Mouse (Mus musculus): ENCODE results near the gene Dusp27. TPM values are rescaled to one million over a fixed set of nuclear protein-coding genes. Genes with fewer than 3 reads are reported as not detected.

Dusp27 gene
- 0.26 and 0.69 TPM in 2 replicates for polyA plus RNA-seq (2015; fragmentation: Nextera tagmentation; extraction: Ambion mirVana)

DNA sequence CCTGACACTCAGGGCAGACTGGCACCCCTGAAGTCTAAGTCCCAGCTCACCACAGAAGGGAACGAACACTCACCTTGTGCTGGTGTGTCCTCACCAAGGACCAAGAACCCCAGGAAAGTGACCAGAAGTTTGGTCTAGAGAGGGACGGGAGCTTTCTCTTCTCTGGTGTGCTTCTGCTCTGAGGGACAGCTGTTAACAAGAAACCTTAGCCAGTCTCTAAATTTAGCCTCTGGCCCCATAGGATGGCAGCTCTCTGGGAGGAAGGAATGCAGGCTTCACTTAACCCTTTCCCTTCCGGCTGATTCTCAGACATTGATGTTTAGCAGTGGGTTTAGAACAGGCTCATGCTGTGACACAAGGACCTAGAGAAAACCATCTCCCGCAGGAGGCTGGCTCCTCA lies at the start of gene Dusp27:
Gene Dusp27, minus strand, starts transcription at position 204 of the 400 bp plus-strand sequence.
- H3K4me1 ChIP-seq (ENCODE audit: insufficient read depth, low read length), result peaks cover 21% of the 10 kb centered on the region
- H3K9ac ChIP-seq (replicated peaks; ENCODE audit: low read length), result no peak within 1 kb of the TSS
- ATAC-seq (ENCODE audit: low FRiP score, low TSS enrichment), result no peak
- no peaks in the 10 kb centered on the region for H3K36me3 ChIP-seq (ENCODE audit: insufficient read depth, low read length)
- WGBS, result 40% methylated on average over 4 of the region's 4 CpGs
- no peaks in the 10 kb centered on the region for H3K27me3 ChIP-seq (ENCODE audit: insufficient read depth, low read length)
- H3K4me3 ChIP-seq (ENCODE audit: low read length), result no peak within 1 kb of the TSS
- no peaks in the 10 kb centered on the region for H3K9me3 ChIP-seq (ENCODE audit: low read length)
- H3K27ac ChIP-seq (ENCODE audit: low read length), result no peak within 1 kb of the TSS
- no peak within 1 kb of the TSS for H3K4me2 ChIP-seq (replicated peaks; ENCODE audit: low read depth, low read length)

DNA sequence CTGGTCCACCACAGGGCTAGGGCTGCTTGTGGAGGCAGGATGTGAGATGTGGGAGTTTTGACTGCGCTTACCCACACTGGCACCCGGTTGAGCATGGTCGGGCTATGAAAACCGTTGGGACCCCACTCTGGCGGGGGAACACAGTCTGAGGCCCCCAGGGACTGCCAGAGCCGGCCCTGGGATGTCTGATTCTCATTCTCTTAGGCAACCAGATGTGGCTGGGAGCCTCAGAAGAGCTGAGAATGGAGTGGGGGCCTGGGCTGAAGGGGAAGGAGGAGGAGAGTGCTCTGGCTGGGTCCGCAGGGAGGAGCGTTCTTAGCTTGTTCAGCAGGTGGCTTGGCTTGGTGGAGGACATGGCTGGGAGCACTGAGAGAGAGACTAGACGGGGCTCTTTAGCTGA lies 45.9 kb upstream of the Dusp27 start:
- no peaks in the 10 kb centered on the region for H3K4me1 ChIP-seq (ENCODE audit: insufficient read depth, low read length)
- no peak overlapping the region for H3K27ac ChIP-seq (ENCODE audit: low read length)
- H3K4me2 ChIP-seq (replicated peaks; ENCODE audit: low read depth, low read length), result no peak overlapping the region
- no peak overlapping the region for H3K4me3 ChIP-seq (ENCODE audit: low read length)
- 75% methylated on average over 9 of the region's 9 CpGs for whole genome bisulfite sequencing
- no peak for ATAC-seq (ENCODE audit: low FRiP score, low TSS enrichment)
- no peaks in the 10 kb centered on the region for H3K36me3 ChIP-seq (ENCODE audit: insufficient read depth, low read length)
- H3K27me3 ChIP-seq (ENCODE audit: insufficient read depth, low read length), result no peaks in the 10 kb centered on the region
- H3K9me3 ChIP-seq (ENCODE audit: low read length), result no peaks in the 10 kb centered on the region
- no peak overlapping the region for H3K9ac ChIP-seq (replicated peaks; ENCODE audit: low read length)

DNA sequence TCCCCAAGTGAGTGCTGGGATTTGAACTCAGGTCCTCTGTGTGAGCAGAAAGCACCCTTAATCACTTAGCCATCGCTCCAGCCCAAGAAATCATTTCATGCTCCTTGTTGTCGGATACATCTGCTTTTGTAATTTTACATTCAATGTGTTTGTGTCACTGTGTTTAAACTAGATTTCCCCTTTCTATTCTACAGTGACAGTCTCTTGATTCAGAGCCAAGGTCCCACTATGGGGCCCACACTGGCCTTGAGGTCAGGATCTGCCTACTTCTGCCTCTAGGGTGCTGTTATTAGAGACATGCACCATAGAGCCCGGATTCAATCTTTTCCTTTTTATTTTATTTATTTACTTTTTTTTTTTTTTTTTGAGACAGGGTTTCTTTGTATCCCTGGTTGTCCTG lies 45.3 kb upstream of the Dusp27 start:
- Histone ChIP-seq H3K9me3 (ENCODE audit: low read length) (no peaks in the 10 kb centered on the region), H3K27ac (ENCODE audit: low read length) (no peak overlapping the region), H3K36me3 (ENCODE audit: insufficient read depth, low read length) (no peaks in the 10 kb centered on the region), H3K4me1 (ENCODE audit: insufficient read depth, low read length) (no peaks in the 10 kb centered on the region), H3K9ac (replicated peaks; ENCODE audit: low read length) (no peak overlapping the region), H3K27me3 (ENCODE audit: insufficient read depth, low read length) (no peaks in the 10 kb centered on the region), H3K4me2 (replicated peaks; ENCODE audit: low read depth, low read length) (no peak overlapping the region), H3K4me3 (ENCODE audit: low read length) (no peak overlapping the region)
- ATAC-seq (ENCODE audit: low FRiP score, low TSS enrichment), result no peak
- WGBS, result 69% methylated on average over 3 of the region's 3 CpGs

DNA sequence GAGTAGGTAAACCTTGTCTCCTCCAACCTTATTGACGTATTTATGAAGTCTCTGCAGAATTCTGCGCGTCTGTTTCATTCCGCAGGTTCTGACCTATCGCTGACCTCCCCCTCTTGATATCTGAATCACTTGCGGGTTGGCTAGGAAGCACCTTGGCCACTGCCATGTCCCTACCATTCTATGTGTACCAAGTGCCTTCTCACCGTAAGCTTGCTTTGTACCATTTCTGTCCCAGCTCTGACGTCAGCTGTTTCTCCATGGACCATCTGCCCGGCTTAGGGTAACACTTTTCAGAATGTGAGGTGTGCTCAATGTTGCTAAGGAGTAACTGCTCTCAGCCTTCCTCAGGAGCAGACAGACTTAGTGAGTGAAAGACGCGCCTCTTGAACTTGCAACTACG lies 43.1 kb upstream of the Dusp27 start:
- H3K27me3 ChIP-seq (ENCODE audit: insufficient read depth, low read length), result no peaks in the 10 kb centered on the region
- H3K4me1 ChIP-seq (ENCODE audit: insufficient read depth, low read length), result no peaks in the 10 kb centered on the region
- H3K4me3 ChIP-seq (ENCODE audit: low read length), result no peak overlapping the region
- WGBS, result 90% methylated on average over 12 of the region's 12 CpGs
- no peak overlapping the region for H3K4me2 ChIP-seq (replicated peaks; ENCODE audit: low read depth, low read length)
- no peak overlapping the region for H3K9ac ChIP-seq (replicated peaks; ENCODE audit: low read length)
- no peak for ATAC-seq (ENCODE audit: low FRiP score, low TSS enrichment)
- no peaks in the 10 kb centered on the region for H3K9me3 ChIP-seq (ENCODE audit: low read length)
- no peaks in the 10 kb centered on the region for H3K36me3 ChIP-seq (ENCODE audit: insufficient read depth, low read length)
- no peak overlapping the region for H3K27ac ChIP-seq (ENCODE audit: low read length)

DNA sequence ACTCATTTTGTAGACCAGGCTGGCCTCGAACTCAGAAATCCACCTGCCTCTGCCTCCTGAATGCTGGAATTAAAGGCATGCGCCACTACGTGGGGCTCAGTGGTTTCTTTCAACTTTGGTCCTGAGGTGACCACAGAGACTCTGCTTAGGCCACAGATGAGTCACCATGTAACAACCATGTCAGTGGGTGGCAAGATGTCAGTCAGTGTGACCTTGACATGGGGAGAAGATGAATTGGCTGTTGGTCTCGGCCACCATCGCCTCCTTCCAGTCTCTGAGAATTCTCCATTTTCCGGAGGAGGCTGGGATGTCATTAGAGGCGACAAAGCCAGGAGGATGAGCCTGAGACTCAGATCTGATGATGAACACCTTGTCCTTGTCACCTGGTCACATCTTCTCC lies 42.0 kb upstream of the Dusp27 start:
- H3K36me3 ChIP-seq (ENCODE audit: insufficient read depth, low read length), result no peaks in the 10 kb centered on the region
- H3K9me3 ChIP-seq (ENCODE audit: low read length), result no peaks in the 10 kb centered on the region
- no peak overlapping the region for H3K4me2 ChIP-seq (replicated peaks; ENCODE audit: low read depth, low read length)
- no peak overlapping the region for H3K27ac ChIP-seq (ENCODE audit: low read length)
- no peaks in the 10 kb centered on the region for H3K4me1 ChIP-seq (ENCODE audit: insufficient read depth, low read length)
- no peak for ATAC-seq (ENCODE audit: low FRiP score, low TSS enrichment)
- 79% methylated on average over 7 of the region's 7 CpGs for WGBS
- H3K27me3 ChIP-seq (ENCODE audit: insufficient read depth, low read length), result no peaks in the 10 kb centered on the region
- no peak overlapping the region for H3K4me3 ChIP-seq (ENCODE audit: low read length)
- H3K9ac ChIP-seq (replicated peaks; ENCODE audit: low read length), result no peak overlapping the region

DNA sequence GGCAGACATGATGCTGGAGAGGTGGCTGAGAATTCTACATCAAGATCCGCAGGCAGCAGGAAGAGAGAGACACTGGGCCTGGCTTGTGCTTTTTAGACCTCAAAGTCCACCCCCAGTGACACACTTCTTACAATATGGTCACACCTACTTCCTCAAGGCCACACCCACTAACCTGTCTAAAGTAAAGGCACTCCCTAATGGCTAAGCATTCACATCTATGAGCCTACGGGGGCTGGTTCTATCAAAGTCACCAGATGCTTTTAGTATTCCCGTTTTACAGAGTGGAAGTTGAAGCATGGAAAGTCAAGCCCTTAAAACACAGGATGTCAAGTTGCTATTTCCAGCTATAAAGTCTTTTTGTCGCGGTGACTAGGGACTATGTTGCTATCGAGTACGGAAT lies 40.3 kb upstream of the Dusp27 start:
- no peaks in the 10 kb centered on the region for H3K4me1 ChIP-seq (ENCODE audit: insufficient read depth, low read length)
- ATAC-seq (ENCODE audit: low FRiP score, low TSS enrichment), result no peak
- no peaks in the 10 kb centered on the region for H3K9me3 ChIP-seq (ENCODE audit: low read length)
- no peak overlapping the region for H3K27ac ChIP-seq (ENCODE audit: low read length)
- H3K9ac ChIP-seq (replicated peaks; ENCODE audit: low read length), result no peak overlapping the region
- H3K27me3 ChIP-seq (ENCODE audit: insufficient read depth, low read length), result no peaks in the 10 kb centered on the region
- no peak overlapping the region for H3K4me2 ChIP-seq (replicated peaks; ENCODE audit: low read depth, low read length)
- 89% methylated on average over 7 of the region's 7 CpGs for WGBS
- no peak overlapping the region for H3K4me3 ChIP-seq (ENCODE audit: low read length)
- H3K36me3 ChIP-seq (ENCODE audit: insufficient read depth, low read length), result no peaks in the 10 kb centered on the region

DNA sequence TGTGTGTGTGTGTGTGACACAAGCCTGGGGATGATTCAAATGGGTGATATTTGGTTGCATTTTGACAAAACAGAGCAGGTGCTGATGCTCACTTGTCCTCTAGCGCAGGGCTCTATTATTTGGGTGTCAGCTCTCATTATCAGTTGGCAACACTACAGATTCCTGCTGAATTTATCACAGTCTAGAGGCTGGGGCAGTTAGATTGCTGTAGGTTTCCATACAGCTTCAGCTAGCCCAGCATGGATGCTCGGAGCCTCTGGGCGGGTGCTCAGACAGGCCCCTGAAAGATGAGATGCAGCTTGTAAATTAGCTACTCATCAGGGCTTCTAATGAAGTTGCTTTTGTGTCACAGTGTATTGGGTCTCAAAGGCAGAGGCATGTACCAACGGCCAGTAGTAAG lies 39.7 kb upstream of the Dusp27 start:
- Histone ChIP-seq H3K27ac (ENCODE audit: low read length) (no peak overlapping the region), H3K9ac (replicated peaks; ENCODE audit: low read length) (no peak overlapping the region), H3K27me3 (ENCODE audit: insufficient read depth, low read length) (no peaks in the 10 kb centered on the region), H3K4me2 (replicated peaks; ENCODE audit: low read depth, low read length) (no peak overlapping the region), H3K9me3 (ENCODE audit: low read length) (no peaks in the 10 kb centered on the region), H3K4me1 (ENCODE audit: insufficient read depth, low read length) (no peaks in the 10 kb centered on the region), H3K4me3 (ENCODE audit: low read length) (no peak overlapping the region), H3K36me3 (ENCODE audit: insufficient read depth, low read length) (no peaks in the 10 kb centered on the region)
- ATAC-seq (ENCODE audit: low FRiP score, low TSS enrichment), result no peak
- WGBS, result 73% methylated on average over 4 of the region's 4 CpGs

DNA sequence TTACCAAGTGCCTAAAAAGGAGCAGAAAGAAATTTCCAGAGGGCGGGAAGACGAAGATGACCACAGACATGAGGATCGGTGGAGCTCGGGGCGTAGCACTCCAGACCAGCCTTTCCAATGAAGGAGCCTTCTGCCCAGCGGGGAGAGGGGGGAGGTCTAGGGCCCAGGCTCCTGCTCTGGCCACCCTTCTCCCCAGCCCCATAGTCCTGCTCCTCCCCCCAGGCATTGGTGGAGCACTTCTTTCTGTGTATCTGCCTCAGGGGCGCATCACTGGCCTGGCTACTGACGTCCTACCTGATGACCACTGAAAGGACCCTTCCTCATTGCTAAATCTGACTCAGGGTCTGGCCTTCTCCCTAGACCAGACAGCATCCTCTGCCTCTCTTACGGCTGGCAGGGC lies 37.4 kb upstream of the Dusp27 start:
- no peak overlapping the region for H3K4me3 ChIP-seq (ENCODE audit: low read length)
- H3K9ac ChIP-seq (replicated peaks; ENCODE audit: low read length), result no peak overlapping the region
- H3K27me3 ChIP-seq (ENCODE audit: insufficient read depth, low read length), result peaks cover 4% of the 10 kb centered on the region
- H3K4me2 ChIP-seq (replicated peaks; ENCODE audit: low read depth, low read length), result no peak overlapping the region
- WGBS, result 91% methylated on average over 9 of the region's 9 CpGs
- H3K4me1 ChIP-seq (ENCODE audit: insufficient read depth, low read length), result no peaks in the 10 kb centered on the region
- H3K27ac ChIP-seq (ENCODE audit: low read length), result no peak overlapping the region
- H3K36me3 ChIP-seq (ENCODE audit: insufficient read depth, low read length), result no peaks in the 10 kb centered on the region
- ATAC-seq (ENCODE audit: low FRiP score, low TSS enrichment), result no peak
- no peaks in the 10 kb centered on the region for H3K9me3 ChIP-seq (ENCODE audit: low read length)

DNA sequence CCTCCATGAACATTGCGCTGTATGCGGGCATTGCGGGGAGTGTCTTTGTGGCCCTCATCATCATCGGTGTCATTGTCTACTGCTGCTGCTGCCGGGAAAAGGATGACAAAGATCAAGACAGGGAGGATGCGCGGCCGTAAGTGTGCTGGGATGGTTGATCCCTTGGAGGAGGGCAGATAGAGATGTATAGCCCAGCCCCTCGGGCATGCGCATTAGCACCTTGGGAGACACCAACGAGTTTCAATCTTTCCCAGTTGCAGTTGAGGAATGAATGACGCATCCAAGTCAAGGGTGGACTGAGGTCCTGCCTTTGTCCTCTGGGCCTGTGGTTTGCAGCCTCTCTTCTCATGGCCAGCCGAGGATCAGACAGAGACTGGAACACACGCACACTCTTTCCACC lies 36.9 kb upstream of the Dusp27 start:
- Histone ChIP-seq H3K36me3 (ENCODE audit: insufficient read depth, low read length) (no peaks in the 10 kb centered on the region), H3K4me1 (ENCODE audit: insufficient read depth, low read length) (no peaks in the 10 kb centered on the region), H3K27me3 (ENCODE audit: insufficient read depth, low read length) (peaks cover 9% of the 10 kb centered on the region), H3K9me3 (ENCODE audit: low read length) (no peaks in the 10 kb centered on the region), H3K4me2 (replicated peaks; ENCODE audit: low read depth, low read length) (no peak overlapping the region), H3K9ac (replicated peaks; ENCODE audit: low read length) (no peak overlapping the region), H3K4me3 (ENCODE audit: low read length) (no peak overlapping the region), H3K27ac (ENCODE audit: low read length) (no peak overlapping the region)
- WGBS, result 84% methylated on average over 14 of the region's 14 CpGs
- no peak for ATAC-seq (ENCODE audit: low FRiP score, low TSS enrichment)

DNA sequence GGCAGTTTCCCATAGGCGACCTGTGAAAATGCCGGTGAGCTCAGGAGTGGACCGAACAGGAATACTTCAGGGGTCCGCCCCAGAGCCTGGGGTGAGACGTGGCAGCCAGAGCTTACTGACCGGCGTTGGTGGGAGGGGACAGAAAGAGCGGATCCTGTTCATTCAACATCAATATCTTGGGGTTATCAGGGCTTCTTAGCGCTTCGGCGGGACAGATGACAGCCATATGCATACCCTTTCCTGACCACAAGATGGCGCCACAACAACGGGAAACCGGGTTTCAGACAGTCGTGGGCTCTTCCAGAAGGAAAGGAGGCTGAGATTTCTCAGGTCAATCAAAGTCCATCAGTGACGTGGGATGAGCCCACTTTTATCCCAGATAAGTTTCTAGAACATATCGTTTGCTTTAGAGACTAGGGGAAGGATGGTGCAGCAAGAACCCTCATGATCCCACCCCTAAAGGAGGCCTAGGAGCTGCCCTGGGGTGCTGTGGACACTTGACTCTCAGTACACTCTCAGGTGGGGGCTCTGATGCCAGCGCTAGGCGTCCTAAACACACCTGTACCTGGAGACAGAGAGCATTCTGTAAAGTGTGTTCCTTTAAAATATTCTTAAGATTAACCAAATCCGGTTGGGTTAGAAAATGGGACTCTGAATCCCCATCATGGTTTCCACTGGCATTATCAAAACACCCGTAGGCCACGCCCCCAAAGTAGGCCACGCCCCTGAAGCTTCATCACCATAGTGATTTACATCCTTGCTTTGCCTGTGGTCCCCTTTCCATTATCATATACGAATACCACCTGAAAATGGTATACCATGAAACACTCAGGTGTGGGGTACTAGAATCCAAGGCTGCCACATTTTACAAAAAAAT lies 33.1 kb upstream of the Dusp27 start:
- H3K4me2 ChIP-seq (replicated peaks; ENCODE audit: low read depth, low read length), result peak overlapping the region; percentile 31
- no peaks in the 10 kb centered on the region for H3K9me3 ChIP-seq (ENCODE audit: low read length)
- 17% methylated on average over 24 of the region's 24 CpGs for WGBS
- peaks cover 17% of the 10 kb centered on the region for H3K27me3 ChIP-seq (ENCODE audit: insufficient read depth, low read length)
- no peaks in the 10 kb centered on the region for H3K36me3 ChIP-seq (ENCODE audit: insufficient read depth, low read length)
- H3K9ac ChIP-seq (replicated peaks; ENCODE audit: low read length), result no peak overlapping the region
- no peaks in the 10 kb centered on the region for H3K4me1 ChIP-seq (ENCODE audit: insufficient read depth, low read length)
- H3K4me3 ChIP-seq (ENCODE audit: low read length), result no peak overlapping the region
- no peak overlapping the region for H3K27ac ChIP-seq (ENCODE audit: low read length)
- peak; percentile 43; the same call in 1 of the 2 replicates for ATAC-seq (ENCODE audit: low FRiP score, low TSS enrichment)
